Mouse (Mus musculus): ENCODE results near the gene Klrb1. TPM values are rescaled to one million over a fixed set of nuclear protein-coding genes. Genes with fewer than 3 reads are reported as not detected.

Gene Klrb1
- total and polyA plus RNA-seq, 3 experiments: 0.29 to 1.1 (median 1.1) TPM

GRCm38 (mm10) chr6:128662206-128662605, 60.7 kb downstream of the Klrb1 start, which contains the start of gene Clec2h:
Gene Clec2h (plus strand): TSS chr6:128662385.
- no peaks in the 10 kb centered on the region for H3K36me3 ChIP-seq (replicated peaks in 1 of 2; ENCODE audit: control insufficient read depth in 1 of 2, insufficient read depth in 1 of 2, low read length in 1 of 2)
- H3K9ac ChIP-seq (ENCODE audit: insufficient read depth, low read depth): no peak within 1 kb of the TSS
- TF ChIP-seq RAD21 (IDR thresholded peaks at IDR 0.05; ENCODE audit: low read depth, low read length): peak; percentile 44
- no peak for TF ChIP-seq TCF12 (IDR thresholded peaks at IDR 0.05; ENCODE audit: low read depth, low read length)
- TF ChIP-seq JUND (conservative IDR thresholded peaks at IDR 0.05; ENCODE audit: low read depth, low read length): no peak
- TF ChIP-seq ZKSCAN1 (IDR thresholded peaks at IDR 0.05; ENCODE audit: borderline replicate concordance, low read depth, low read length): no peak
- no peak for TF ChIP-seq PAX5 (IDR thresholded peaks at IDR 0.05; ENCODE audit: low read length)
- no peak for TF ChIP-seq E2F4 (IDR thresholded peaks at IDR 0.05; ENCODE audit: insufficient replicate concordance, low read depth, low read length)
- no peak for TF ChIP-seq ZC3H11A (IDR thresholded peaks at IDR 0.05; ENCODE audit: low read depth, low read length)
- no peak for TF ChIP-seq POLR2AphosphoS2 (IDR thresholded peaks at IDR 0.05; ENCODE audit: low read depth, low read length)
- TF ChIP-seq SMC3 (IDR thresholded peaks at IDR 0.05; ENCODE audit: low read depth, low read length): peak; percentile 63
- TF ChIP-seq HCFC1 (IDR thresholded peaks at IDR 0.05; ENCODE audit: low read depth, low read length): no peak
- peak in 1 of 2 experiments; percentile 59; a peak in 2 of 4 replicates for TF ChIP-seq CTCF (conservative IDR thresholded peaks at IDR 0.05 in 1 of 2, IDR thresholded peaks at IDR 0.05 in 1 of 2; ENCODE audit: low read depth in 2 of 2, low read length in 2 of 2)
- no peaks in the 10 kb centered on the region for H3K27me3 ChIP-seq (replicated peaks)
- dilution Hi-C loops (cut with MboI; ENCODE audit: extremely low pct_ligation_motif_present, extremely low pct_unique_long_range_greater_than_20kb, low sequenced_read_pairs): no loop called here
- 0 out of 4 replicates have a peak, but pooled peaks cover 2 to 5% of the 10 kb centered on the region in 2 experiments for H3K4me1 ChIP-seq (ENCODE audit: control insufficient read depth in 1 of 2, insufficient read depth in 2 of 2)
- H3K4me3 ChIP-seq (replicated peaks in 1 of 3; ENCODE audit: low read depth in 2 of 3, low read length in 2 of 3, poor library complexity in 1 of 3): no peak within 1 kb of the TSS
- H3K4me2 ChIP-seq (ENCODE audit: insufficient read depth, low read depth, poor library complexity, severe bottlenecking): no peak within 1 kb of the TSS
- no peaks in the 10 kb centered on the region for H3K9me3 ChIP-seq (replicated peaks; ENCODE audit: low read length)
- DNase-seq (ENCODE audit: extremely low read depth): peak; percentile 15
- no peak within 1 kb of the TSS for H3K27ac ChIP-seq (ENCODE audit: insufficient read depth, low read depth)
- in situ Hi-C loops (cut with MboI; ENCODE audit: low pct_ligation_motif_present, low pct_unique_long_range_greater_than_20kb, low sequenced_read_pairs): no loop called here
- H3K79me2 ChIP-seq (replicated peaks; ENCODE audit: control insufficient read depth, extremely low read depth, insufficient read depth, poor library complexity, severe bottlenecking): no peaks in the 10 kb centered on the region

- TF ChIP-seq HCFC1 (IDR thresholded peaks at IDR 0.05; ENCODE audit: low read depth, low read length) (no peak), CHD2 (IDR thresholded peaks at IDR 0.05; ENCODE audit: low read length) (no peak), ETS1 (conservative IDR thresholded peaks at IDR 0.05; ENCODE audit: low read depth, low read length) (no peak), RCOR1 (conservative IDR thresholded peaks at IDR 0.05; ENCODE audit: low read depth, low read length) (no peak), MAFK (IDR thresholded peaks at IDR 0.05; ENCODE audit: insufficient replicate concordance, low read length) (no peak), NRF1 (IDR thresholded peaks at IDR 0.05; ENCODE audit: low read depth, low read length) (no peak), JUND (conservative IDR thresholded peaks at IDR 0.05; ENCODE audit: low read depth, low read length) (no peak), CTCF (conservative IDR thresholded peaks at IDR 0.05 in 1 of 2, IDR thresholded peaks at IDR 0.05 in 1 of 2; ENCODE audit: low read depth in 2 of 2, low read length in 2 of 2) (no peak), MAX (IDR thresholded peaks at IDR 0.05; ENCODE audit: low read length) (no peak), JUN (IDR thresholded peaks at IDR 0.05; ENCODE audit: insufficient read depth, low read depth, low read length) (no peak), POLR2AphosphoS2 (IDR thresholded peaks at IDR 0.05; ENCODE audit: low read depth, low read length) (no peak), E2F4 (IDR thresholded peaks at IDR 0.05; ENCODE audit: insufficient replicate concordance, low read depth, low read length) (no peak), MAZ (IDR thresholded peaks at IDR 0.05; ENCODE audit: low read depth, low read length) (no peak), TCF12 (IDR thresholded peaks at IDR 0.05; ENCODE audit: low read depth, low read length) (no peak), SIN3A (IDR thresholded peaks at IDR 0.05; ENCODE audit: low read length) (no peak), RAD21 (IDR thresholded peaks at IDR 0.05; ENCODE audit: low read depth, low read length) (no peak), ZC3H11A (IDR thresholded peaks at IDR 0.05; ENCODE audit: low read depth, low read length) (no peak)
- Histone ChIP-seq H3K36me3 (replicated peaks in 1 of 2; ENCODE audit: control insufficient read depth in 1 of 2, insufficient read depth in 1 of 2, low read length in 1 of 2) (no peaks in the 10 kb centered on the region), H3K79me2 (replicated peaks; ENCODE audit: control insufficient read depth, extremely low read depth, insufficient read depth, poor library complexity, severe bottlenecking) (no peaks in the 10 kb centered on the region), H3K4me3 (replicated peaks in 1 of 3; ENCODE audit: low read depth in 2 of 3, low read length in 2 of 3, poor library complexity in 1 of 3) (no peak overlapping the region), H3K27ac (ENCODE audit: insufficient read depth, low read depth) (no peak overlapping the region), H3K9me3 (replicated peaks; ENCODE audit: low read length) (no peaks in the 10 kb centered on the region), H3K9ac (ENCODE audit: insufficient read depth, low read depth) (no peak overlapping the region), H3K4me2 (ENCODE audit: insufficient read depth, low read depth, poor library complexity, severe bottlenecking) (no peak overlapping the region), H3K4me1 (ENCODE audit: control insufficient read depth in 1 of 2, insufficient read depth in 2 of 2) (0 out of 4 replicates have a peak, but pooled peaks cover 2 to 5% of the 10 kb centered on the region in 2 experiments), H3K27me3 (replicated peaks) (no peaks in the 10 kb centered on the region)
- no peak for DNase-seq (ENCODE audit: extremely low read depth)
- dilution Hi-C loops (cut with MboI; ENCODE audit: extremely low pct_ligation_motif_present, extremely low pct_unique_long_range_greater_than_20kb, low sequenced_read_pairs): no loop called here
- in situ Hi-C loops (cut with MboI; ENCODE audit: low pct_ligation_motif_present, low pct_unique_long_range_greater_than_20kb, low sequenced_read_pairs): no loop called here
Measured at GRCm38 (mm10) chr6:128661249-128661648, 61.6 kb downstream of the Klrb1 start.

Other genes starting within 250 kb of the Klrb1 start
- gene Pzp, start 196.3 kb downstream of the Klrb1 start, total RNA-seq (2012; rRNA removed): not detected in 2 replicates
- gene Pzp, start 196.3 kb downstream of the Klrb1 start, total RNA-seq (2014; rRNA removed): not detected in 2 replicates
- gene Pzp, start 196.3 kb downstream of the Klrb1 start, polyA plus RNA-seq (2012; ENCODE audit: insufficient read length, low read depth): not detected in 2 replicates
- gene A2ml1, start 141.5 kb downstream of the Klrb1 start, total RNA-seq (2012; rRNA removed): not detected in 2 replicates
- not detected in 2 replicates for gene A2ml1, start 141.5 kb downstream of the Klrb1 start, total RNA-seq (2014; rRNA removed)
- not detected in 2 replicates for gene A2ml1, start 141.5 kb downstream of the Klrb1 start, polyA plus RNA-seq (2012; ENCODE audit: insufficient read length, low read depth)
- gene Klrb1a, start 99.5 kb downstream of the Klrb1 start, total RNA-seq (2012; rRNA removed): not detected in 2 replicates
- not detected in 2 replicates for gene Klrb1a, start 99.5 kb downstream of the Klrb1 start, total RNA-seq (2014; rRNA removed)
- gene Klrb1a, start 99.5 kb downstream of the Klrb1 start, polyA plus RNA-seq (2012; ENCODE audit: insufficient read length, low read depth): not detected in 2 replicates
- not detected in 2 replicates for gene Clec2h, start 60.7 kb downstream of the Klrb1 start, total RNA-seq (2012; rRNA removed)
- not detected in 2 replicates for gene Clec2h, start 60.7 kb downstream of the Klrb1 start, total RNA-seq (2014; rRNA removed)
- not detected in 2 replicates for gene Clec2h, start 60.7 kb downstream of the Klrb1 start, polyA plus RNA-seq (2012; ENCODE audit: insufficient read length, low read depth)
- gene Klrb1c, start 66.2 kb upstream of the Klrb1 start, total RNA-seq (2012; rRNA removed): not detected in 2 replicates
- gene Klrb1c, start 66.2 kb upstream of the Klrb1 start, total RNA-seq (2014; rRNA removed): not detected in 2 replicates
- not detected in 2 replicates for gene Klrb1c, start 66.2 kb upstream of the Klrb1 start, polyA plus RNA-seq (2012; ENCODE audit: insufficient read length, low read depth)
- gene Gm44511, start 103.3 kb upstream of the Klrb1 start, total RNA-seq (2012; rRNA removed): not detected in 2 replicates
- not detected in 2 replicates for gene Gm44511, start 103.3 kb upstream of the Klrb1 start, total RNA-seq (2014; rRNA removed)
- not detected in 2 replicates for gene Gm44511, start 103.3 kb upstream of the Klrb1 start, polyA plus RNA-seq (2012; ENCODE audit: insufficient read length, low read depth)
- gene Klrb1b, start 103.3 kb upstream of the Klrb1 start, total RNA-seq (2012; rRNA removed): not detected in 2 replicates
- not detected in 2 replicates for gene Klrb1b, start 103.3 kb upstream of the Klrb1 start, total RNA-seq (2014; rRNA removed)
- gene Klrb1b, start 103.3 kb upstream of the Klrb1 start, polyA plus RNA-seq (2012; ENCODE audit: insufficient read length, low read depth): not detected in 2 replicates
- 34.4 and 38.5 TPM in 2 replicates for gene Clec2i, start 164.5 kb upstream of the Klrb1 start, total RNA-seq (2012; rRNA removed)
- 104 and 134 TPM in 2 replicates for gene Clec2i, start 164.5 kb upstream of the Klrb1 start, total RNA-seq (2014; rRNA removed)
- 80.7 and 90.3 TPM in 2 replicates for gene Clec2i, start 164.5 kb upstream of the Klrb1 start, polyA plus RNA-seq (2012; ENCODE audit: insufficient read length, low read depth)
- gene BC035044, start 168.1 kb upstream of the Klrb1 start, total RNA-seq (2012; rRNA removed): 51.6 and 53.5 TPM in 2 replicates
- 121 and 124 TPM in 2 replicates for gene BC035044, start 168.1 kb upstream of the Klrb1 start, total RNA-seq (2014; rRNA removed)
- gene BC035044, start 168.1 kb upstream of the Klrb1 start, polyA plus RNA-seq (2012; ENCODE audit: insufficient read length, low read depth): 49.4 and 49.7 TPM in 2 replicates
- gene Clec2g, start 211.3 kb upstream of the Klrb1 start, total RNA-seq (2012; rRNA removed): 66.5 and 91.7 TPM in 2 replicates
- 142 and 169 TPM in 2 replicates for gene Clec2g, start 211.3 kb upstream of the Klrb1 start, total RNA-seq (2014; rRNA removed)
- gene Clec2g, start 211.3 kb upstream of the Klrb1 start, polyA plus RNA-seq (2012; ENCODE audit: insufficient read length, low read depth): 78.9 and 82.0 TPM in 2 replicates

Measured in CH12.LX (cell line).